Mouse (Mus musculus): ENCODE results near the gene Itgb2.

- TF ChIP-seq POLR2A (IDR thresholded peaks at IDR 0.05; ENCODE audit: insufficient read depth, low read depth, low read length) (no peak), EP300 (IDR thresholded peaks at IDR 0.05; ENCODE audit: insufficient read depth, low read depth, low read length) (no peak)
Observed at GRCm38 (mm10) chr10:77561508-77561907, 31.5 kb downstream of the Itgb2 start.

Measured in heart, adult 2 months (tissue).